Mouse (Mus musculus) myocyte (in vitro differentiated cells): ENCODE data around the gene 1700069L16Rik. TPM values are rescaled to one million over a fixed set of nuclear protein-coding genes. Genes with fewer than 3 reads are reported as not detected.
A peak's percentile ranks its signal among the peaks of the same experiment; 100 is the strongest.

Experiments used
- H3K27me3 ChIP-seq: one replicate; pipeline ENCODE4 v1.6.1; 2011; ENCODE audit not compliant: control insufficient read depth, insufficient read depth, insufficient read length
- H3K36me3 ChIP-seq: one replicate; pipeline ENCODE4 v1.6.1; 2011; ENCODE audit not compliant: control insufficient read depth, insufficient read depth
- H3K4me2 ChIP-seq: one replicate; pipeline ENCODE4 v1.6.1; 2011; ENCODE audit warnings: low read depth, control low read depth
- H3K4me3 ChIP-seq: one replicate; pipeline ENCODE4 v1.5.1; 2011; ENCODE audit warnings: mild to moderate bottlenecking, control low read depth, moderate library complexity
- H3K79me2 ChIP-seq: one replicate; pipeline ENCODE4 v1.6.1; 2011; ENCODE audit not compliant: control insufficient read depth, insufficient read depth
- H3ac ChIP-seq: one replicate; pipeline ENCODE4 v1.6.1; 2011; ENCODE audit not compliant: control insufficient read depth, insufficient read length
- CEBPB ChIP-seq: IDR thresholded peaks from 2 replicates; pipeline ENCODE4 v1.6.1; 2011; ENCODE audit warnings: mild to moderate bottlenecking, moderate library complexity; ENCODE audit not compliant: poor library complexity, insufficient read depth, severe bottlenecking
- E2F4 ChIP-seq: IDR thresholded peaks from one replicate; pipeline ENCODE4 v1.6.1; 2011; ENCODE audit warnings: mild to moderate bottlenecking, control low read depth, moderate library complexity; ENCODE audit not compliant: insufficient read depth
- MAX ChIP-seq: IDR thresholded peaks from one replicate; pipeline ENCODE4 v1.6.1; 2011; ENCODE audit warnings: low read depth, mild to moderate bottlenecking, control low read depth
- MYOD1 ChIP-seq, 3 experiments: IDR thresholded peaks; one replicate each; pipeline ENCODE4 v1.6.1; 2011; ENCODE audit warnings: control low read depth in 2 of 3, low read depth in 2 of 3, mild to moderate bottlenecking in 2 of 3, moderate library complexity in 1 of 3; ENCODE audit not compliant: insufficient read length in 2 of 3, control insufficient read depth in 1 of 3
- MYOG ChIP-seq, 3 experiments: IDR thresholded peaks; one replicate each; pipeline ENCODE4 v1.6.1; 2011; ENCODE audit warnings: control low read depth in 2 of 3, low read depth in 2 of 3, mild to moderate bottlenecking in 2 of 3; ENCODE audit not compliant: insufficient read length in 2 of 3, control insufficient read depth in 1 of 3, insufficient read depth in 1 of 3
- POLR2A ChIP-seq: IDR thresholded peaks from one replicate; pipeline ENCODE4 v1.6.1; 2011; ENCODE audit warnings: low read depth, mild to moderate bottlenecking, control low read depth, moderate library complexity; ENCODE audit not compliant: insufficient read length
- POLR2AphosphoS2 ChIP-seq: IDR thresholded peaks from one replicate; pipeline ENCODE4 v1.6.1; 2011; ENCODE audit warnings: low read depth, control low read depth; ENCODE audit not compliant: insufficient read length
- REST ChIP-seq: IDR thresholded peaks from one replicate; pipeline ENCODE4 v1.6.1; 2011; ENCODE audit warnings: mild to moderate bottlenecking, control low read depth, moderate library complexity; ENCODE audit not compliant: insufficient read depth, insufficient read length
- SRF ChIP-seq: IDR thresholded peaks from one replicate; pipeline ENCODE4 v1.6.1; 2011; ENCODE audit warnings: low read depth; ENCODE audit not compliant: control insufficient read depth, insufficient read length
- TCF12 ChIP-seq: IDR thresholded peaks from one replicate; pipeline ENCODE4 v1.6.1; 2011; ENCODE audit warnings: mild to moderate bottlenecking, control low read depth; ENCODE audit not compliant: poor library complexity, insufficient read depth, severe bottlenecking
- TCF3 ChIP-seq: IDR thresholded peaks from one replicate; pipeline ENCODE4 v1.6.1; 2011; ENCODE audit warnings: low read depth, control low read depth; ENCODE audit not compliant: insufficient read length
- USF1 ChIP-seq: IDR thresholded peaks from one replicate; pipeline ENCODE4 v1.6.1; 2011; ENCODE audit warnings: low read depth, mild to moderate bottlenecking, control low read depth, moderate library complexity
- polyA plus RNA-seq: library from polyadenylated mRNA; unstranded; fragments of >200 nt; fragmentation: generic; extraction: Trizol; gene quantifications from one replicate; pipeline ENCODE4 v1.2.1, GENCODE M21; 2012; ENCODE audit warnings: missing spikeins

1700069L16Rik gene
- polyA plus RNA-seq, 1 experiment, result not detected

DNA sequence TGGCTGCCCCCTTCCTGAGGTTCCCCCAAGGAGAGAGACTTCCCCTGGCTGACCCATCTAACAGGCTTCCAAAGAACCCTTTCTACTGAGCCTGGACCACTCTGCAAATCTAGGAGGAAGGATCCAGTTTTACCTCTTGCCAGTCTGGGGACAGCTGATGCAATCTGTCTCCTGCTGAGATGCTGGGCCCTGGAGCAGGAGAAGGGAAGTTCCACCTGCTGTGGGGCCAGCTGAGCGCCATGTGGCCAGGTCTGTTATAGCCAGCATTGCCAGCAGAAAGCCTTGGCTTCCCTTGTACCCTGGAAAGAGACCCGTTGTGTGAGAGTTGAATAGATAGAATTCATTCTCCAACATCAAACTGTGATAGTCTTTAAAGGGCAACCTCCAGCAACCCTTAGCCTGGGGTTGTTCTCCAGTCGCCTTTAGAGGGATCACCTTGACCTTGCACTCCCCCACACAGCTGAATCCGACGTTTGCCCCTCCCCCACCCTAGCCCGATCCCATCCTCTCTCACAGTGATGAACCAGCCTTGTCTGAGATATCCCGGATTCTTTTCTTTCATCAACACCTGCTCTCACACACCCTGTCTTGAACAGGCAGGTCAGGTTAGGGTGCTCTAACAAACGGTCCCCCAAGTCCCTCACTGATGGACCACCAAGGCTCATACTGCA lies 870 bp downstream of the 1700069L16Rik start:
- peaks cover 40% of the 10 kb centered on the region for H3K27me3 ChIP-seq
- H3K4me3 ChIP-seq, result no peak overlapping the region
- H3K79me2 ChIP-seq, result no peaks in the 10 kb centered on the region
- H3ac ChIP-seq, result no peak overlapping the region
- H3K4me2 ChIP-seq, result no peak overlapping the region
- no peaks in the 10 kb centered on the region for H3K36me3 ChIP-seq
- no peak for TF ChIP-seq E2F4
- no peak for TF ChIP-seq POLR2A
- no peak for TF ChIP-seq REST
- TF ChIP-seq SRF, result no peak
- no peak for TF ChIP-seq MYOD1 (IDR thresholded peaks at IDR 0.05; ENCODE audit: control insufficient read depth in 1 of 3, insufficient read length in 2 of 3, low read depth in 2 of 3)
- no peak for TF ChIP-seq TCF12
- no peak for TF ChIP-seq MYOG (IDR thresholded peaks at IDR 0.05; ENCODE audit: control insufficient read depth in 1 of 3, insufficient read depth in 1 of 3, insufficient read length in 2 of 3, low read depth in 2 of 3)
- TF ChIP-seq MAX, result no peak
- no peak for TF ChIP-seq TCF3
- no peak for TF ChIP-seq USF1
- TF ChIP-seq CEBPB, result no peak
- no peak for TF ChIP-seq POLR2AphosphoS2

DNA sequence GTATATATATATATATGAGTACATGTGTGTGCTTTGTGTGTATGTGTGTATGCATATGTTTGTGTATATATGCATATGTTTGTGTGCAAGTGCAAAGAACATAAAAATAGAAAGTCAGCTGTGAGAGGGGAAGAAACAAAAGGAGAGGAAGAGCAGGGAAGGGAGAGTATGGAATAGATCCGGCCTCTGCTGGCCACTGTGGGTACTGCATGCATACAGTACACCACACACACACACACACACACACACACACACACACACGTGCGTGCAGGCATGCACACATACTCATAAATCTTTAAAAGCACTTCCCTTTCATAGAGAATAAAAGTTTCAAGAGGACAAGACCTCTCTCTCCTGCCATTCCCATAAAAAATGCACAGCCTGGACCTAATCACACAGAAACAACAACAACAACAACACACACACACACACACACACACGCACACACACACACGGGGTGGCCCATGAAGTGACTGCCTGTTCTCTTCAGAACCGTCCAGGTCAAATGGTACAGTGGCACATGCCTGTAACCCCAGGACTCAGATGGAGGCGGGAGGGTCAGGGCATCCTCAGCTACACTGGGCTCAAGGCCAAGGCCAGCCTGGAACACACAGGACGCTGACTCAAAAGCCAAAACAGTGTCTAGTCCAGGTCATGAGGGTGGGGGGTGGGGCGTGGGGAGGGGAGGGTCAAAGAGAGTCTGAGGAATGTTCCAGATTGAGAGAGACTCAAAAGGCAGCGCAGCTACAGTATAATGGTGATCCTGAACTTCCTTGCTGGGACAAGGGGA lies 2.2 kb downstream of the 1700069L16Rik start:
- Histone ChIP-seq H3K4me3 (no peak overlapping the region), H3ac (no peak overlapping the region), H3K4me2 (no peak overlapping the region), H3K36me3 (no peaks in the 10 kb centered on the region), H3K27me3 (peaks cover 31% of the 10 kb centered on the region), H3K79me2 (no peaks in the 10 kb centered on the region)
- TF ChIP-seq REST, result no peak
- no peak for TF ChIP-seq CEBPB
- TF ChIP-seq MYOG (IDR thresholded peaks at IDR 0.05; ENCODE audit: control insufficient read depth in 1 of 3, insufficient read depth in 1 of 3, insufficient read length in 2 of 3, low read depth in 2 of 3), result no peak
- no peak for TF ChIP-seq TCF12
- TF ChIP-seq MYOD1 (IDR thresholded peaks at IDR 0.05; ENCODE audit: control insufficient read depth in 1 of 3, insufficient read length in 2 of 3, low read depth in 2 of 3), result no peak
- TF ChIP-seq SRF, result no peak
- no peak for TF ChIP-seq USF1
- no peak for TF ChIP-seq E2F4
- no peak for TF ChIP-seq TCF3
- no peak for TF ChIP-seq MAX
- TF ChIP-seq POLR2A, result no peak
- TF ChIP-seq POLR2AphosphoS2, result no peak

DNA sequence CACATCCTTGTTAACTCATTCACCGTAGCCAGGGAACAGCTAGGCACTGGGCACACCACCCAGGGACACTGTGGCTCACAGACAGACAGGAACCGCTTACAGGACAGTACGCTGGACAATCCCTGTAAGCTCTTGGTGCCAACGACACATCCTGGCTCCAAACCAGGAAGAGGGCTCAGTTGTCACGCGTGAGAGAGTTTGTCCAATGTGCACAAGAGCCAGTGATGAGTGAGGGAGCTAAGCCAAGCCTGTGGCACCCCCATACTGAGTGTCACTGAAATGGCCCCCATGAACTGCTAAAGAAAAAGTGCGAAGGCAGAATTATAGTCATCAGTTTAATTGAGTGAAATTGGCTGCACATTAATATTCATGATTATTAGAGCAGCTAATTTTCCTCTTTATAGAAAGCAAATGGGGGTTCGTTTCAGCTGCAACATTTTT lies 5.3 kb downstream of the 1700069L16Rik start:
- TF ChIP-seq USF1 (no peak), E2F4 (no peak), CEBPB (no peak), MAX (no peak), REST (no peak), MYOG (IDR thresholded peaks at IDR 0.05; ENCODE audit: control insufficient read depth in 1 of 3, insufficient read depth in 1 of 3, insufficient read length in 2 of 3, low read depth in 2 of 3) (no peak), TCF12 (no peak), POLR2AphosphoS2 (no peak), TCF3 (no peak), SRF (no peak), POLR2A (no peak), MYOD1 (IDR thresholded peaks at IDR 0.05; ENCODE audit: control insufficient read depth in 1 of 3, insufficient read length in 2 of 3, low read depth in 2 of 3) (no peak)
- Histone ChIP-seq H3K27me3 (peaks cover 11% of the 10 kb centered on the region), H3K4me2 (no peak overlapping the region), H3ac (no peak overlapping the region), H3K4me3 (no peak overlapping the region), H3K36me3 (no peaks in the 10 kb centered on the region), H3K79me2 (no peaks in the 10 kb centered on the region)

DNA sequence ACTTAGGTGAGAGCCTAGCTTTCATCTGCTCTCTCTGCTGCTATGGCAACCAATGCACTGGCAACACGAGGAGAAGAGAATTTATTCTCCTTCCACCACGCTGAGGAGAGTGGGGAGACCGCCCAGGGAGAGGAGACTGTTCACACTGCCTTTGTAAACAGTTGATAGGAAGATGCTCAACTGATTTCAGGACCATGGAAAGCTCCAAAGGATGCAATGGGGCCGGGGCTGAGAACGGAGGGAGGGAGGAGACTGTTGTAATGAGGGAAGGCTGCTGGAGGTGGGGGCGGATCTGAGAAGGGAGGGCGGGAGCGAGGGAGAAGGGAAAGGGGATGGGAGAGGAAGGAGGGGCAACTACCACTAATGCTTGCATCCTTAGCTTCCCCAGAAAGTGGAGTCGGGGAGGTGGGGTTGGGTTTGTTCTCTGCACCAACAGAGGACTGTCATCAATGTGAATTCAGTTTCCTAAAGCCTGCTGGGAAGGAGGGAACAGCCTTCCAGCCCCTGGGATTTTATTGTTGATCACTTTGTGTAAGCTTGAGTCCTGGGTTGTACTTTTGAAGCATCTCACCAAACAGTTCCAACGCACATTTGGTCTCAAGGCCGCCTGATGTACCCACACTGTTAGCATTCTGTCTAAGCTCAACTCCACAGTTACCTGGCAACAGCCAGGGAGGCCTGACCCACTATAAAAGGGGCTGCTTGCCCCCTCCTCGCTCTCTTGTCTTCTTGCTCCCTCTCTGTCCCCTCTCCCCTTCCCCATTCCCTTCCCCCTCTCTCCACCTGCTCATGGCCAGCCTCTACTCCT lies 7.8 kb downstream of the 1700069L16Rik start:
- TF ChIP-seq MYOD1 (IDR thresholded peaks at IDR 0.05; ENCODE audit: control insufficient read depth in 1 of 3, insufficient read length in 2 of 3, low read depth in 2 of 3), result no peak
- TF ChIP-seq REST, result peak; percentile 71
- no peaks in the 10 kb centered on the region for H3K36me3 ChIP-seq

More for the DNA sequence above, 7.8 kb downstream of the 1700069L16Rik start:
- Histone ChIP-seq H3K4me3 (no peak overlapping the region), H3ac (no peak overlapping the region), H3K79me2 (no peaks in the 10 kb centered on the region), H3K4me2 (no peak overlapping the region), H3K27me3 (peaks cover 11% of the 10 kb centered on the region)
